Comparison of ENCODE assay signal across 8 mouse cellular contexts in the genomic region with DNA sequence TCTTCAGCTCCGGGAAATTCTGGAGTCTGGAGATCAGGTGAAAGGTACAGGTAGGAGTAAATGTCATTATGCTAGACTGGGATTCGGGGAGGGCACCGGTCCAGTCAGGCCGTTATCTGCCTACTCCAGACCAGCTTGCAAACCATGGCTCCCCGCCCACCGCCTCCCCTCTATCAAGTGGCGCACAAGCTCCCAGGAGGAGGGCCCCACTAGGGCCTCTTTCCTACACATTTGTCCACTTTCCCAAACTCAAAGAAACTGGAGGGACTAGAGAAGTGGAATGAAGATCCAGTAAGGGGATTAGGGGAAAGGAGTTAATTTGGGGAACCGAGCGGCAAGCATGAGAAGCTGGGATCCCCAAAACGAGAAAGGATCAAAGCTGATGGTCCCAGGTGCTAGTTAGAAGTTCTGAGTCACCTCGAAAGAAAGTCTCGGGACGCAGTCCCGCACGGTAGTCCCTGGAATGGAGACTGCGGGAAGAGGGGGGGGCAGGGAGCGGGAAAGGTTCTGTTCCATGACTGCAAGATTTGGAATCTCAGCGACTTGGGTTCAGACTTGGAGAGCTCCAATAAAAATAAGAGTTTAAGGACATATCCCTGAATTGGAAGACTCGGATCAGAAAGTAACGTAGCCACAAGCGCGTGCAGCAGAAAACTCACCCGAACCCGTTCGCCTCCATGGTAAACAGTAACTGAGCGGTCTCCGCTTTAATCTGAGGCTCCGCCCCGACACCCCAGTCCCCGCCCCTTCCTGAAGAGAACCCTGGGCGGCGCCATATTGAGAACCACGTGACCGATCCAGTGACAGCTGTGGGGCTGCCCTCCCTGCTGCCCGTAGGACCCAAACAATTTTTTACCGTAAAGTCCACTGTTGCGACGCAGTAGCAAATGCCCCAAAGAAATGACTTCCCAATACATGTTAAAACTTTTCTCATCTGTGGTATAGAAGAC. TPM values are rescaled to one million over a fixed set of nuclear protein-coding genes. Genes with fewer than 3 reads are reported as not detected.
DNase-seq lines count a peak whose midpoint lies in the region; ATAC-seq lines count a peak whose summit lies in the region.

Gene Urod, minus strand, starts transcription at position 742 of the 950 bp plus-strand sequence.

- peaks cover 29% of the 10 kb centered on the region for H3K4me1 ChIP-seq in hindbrain, embryonic 13.5 days (replicated peaks)

- no peaks in the 10 kb centered on the region for H3K9me3 ChIP-seq in hindbrain, embryonic 13.5 days

- peak; percentile 98 for DNase-seq in NIH3T3 (ENCODE audit: low read depth)
- peak; percentile 97 to 98 for DNase-seq in cerebellum, postnatal 10 days
- DNase-seq in frontal cortex, postnatal 14 days (ENCODE audit: low spot score in 2 of 2), result peak; percentile 90 to 91
- peak; percentile 80 to 85 for DNase-seq in layer of hippocampus, postnatal 25 days (ENCODE audit: extremely low spot score in 1 of 2, low spot score in 1 of 2)
- DNase-seq in lung, postnatal 25 days (ENCODE audit: low spot score), result peak; percentile 97
- peak; percentile 98 for DNase-seq in retina, embryonic 14.5 days (ENCODE audit: low spot score)
- peak; percentile 96 for DNase-seq in thymus, postnatal 4 days

- ATAC-seq in hindbrain, embryonic 13.5 days (ENCODE audit: low FRiP score), result peak; percentile 88

- H3K27ac ChIP-seq in hindbrain, embryonic 13.5 days, result peak within 1 kb of the TSS; percentile 92

- peaks cover 31% of the 10 kb centered on the region for H3K36me3 ChIP-seq in hindbrain, embryonic 13.5 days

- peak within 1 kb of the TSS; percentile 98 for H3K4me3 ChIP-seq in hindbrain, embryonic 13.5 days

- peak within 1 kb of the TSS; percentile 91 for H3K9ac ChIP-seq in hindbrain, embryonic 13.5 days

- 2% methylated on average over 38 of the region's 38 CpGs for WGBS in hindbrain, embryonic 13.5 days

- peak within 1 kb of the TSS; percentile 96 for H3K4me2 ChIP-seq in hindbrain, embryonic 13.5 days

- H3K27me3 ChIP-seq in hindbrain, embryonic 13.5 days, result no peaks in the 10 kb centered on the region

RNA-seq across cellular contexts. Expression of gene Urod, which starts in this region (rescaled TPM):
- 69.7 and 70.2 TPM in 2 replicates for polyA plus RNA-seq in hindbrain, embryonic 13.5 days (2015; fragmentation: Nextera tagmentation; extraction: Ambion mirVana)
- total RNA-seq in layer of hippocampus, postnatal 25 days (2021), result 10 to 100 TPM; 56.9 to 66.1 TPM

Comparison
In these comparisons a context has a peak if more than half of its experiments do, and no peak if none do; other contexts are left out.
1. Peak in every context shown above with its lines: DNase-seq, ATAC-seq, H3K4me3 ChIP-seq and H3K27ac ChIP-seq.